Mouse (Mus musculus) heart, embryonic 11.5 days (tissue): Measurements from ENCODE around the gene Qrfp. TPM values are rescaled to one million over a fixed set of nuclear protein-coding genes. Genes with fewer than 3 reads are reported as not detected.

Experiments used
- ATAC-seq: fragments of 200-750 bp; cut with Nextera tagmentation; replicated peaks from 2 replicates; pipeline ENCODE4 v1.8.0; 2017; ENCODE audit warnings: moderate library complexity; ENCODE audit not compliant: insufficient number of reproducible peaks, low FRiP score, low TSS enrichment
- H3K27ac ChIP-seq: fragments of 300-500 bp; sonication (generic); 2 replicates; pipeline ENCODE4 v1.5.1; 2014; ENCODE audit warnings: mild to moderate bottlenecking, low read depth, low read length
- H3K27me3 ChIP-seq: fragments of 300-500 bp; sonication (generic); 2 replicates; pipeline ENCODE4 v1.6.1; 2014; ENCODE audit warnings: mild to moderate bottlenecking, low read length, mixed read lengths; ENCODE audit not compliant: control insufficient read depth, insufficient read depth
- H3K36me3 ChIP-seq: fragments of 300-500 bp; sonication (generic); 2 replicates; pipeline ENCODE4 v1.6.1; 2014; ENCODE audit warnings: mild to moderate bottlenecking, low read length, moderate library complexity, mixed read lengths; ENCODE audit not compliant: control insufficient read depth, insufficient read depth
- H3K4me1 ChIP-seq: fragments of 300-500 bp; sonication (generic); 2 replicates; pipeline ENCODE4 v1.6.1; 2014; ENCODE audit warnings: low read length; ENCODE audit not compliant: control insufficient read depth, insufficient read depth
- H3K4me2 ChIP-seq: fragments of 300-500 bp; sonication (generic); 2 replicates; pipeline ENCODE4 v1.6.1; 2014; ENCODE audit warnings: mild to moderate bottlenecking, moderate library complexity
- H3K4me3 ChIP-seq: fragments of 300-500 bp; sonication (generic); 2 replicates; pipeline ENCODE4 v1.5.1; 2014; ENCODE audit warnings: low read depth, low read length
- H3K9ac ChIP-seq: fragments of 300-500 bp; sonication (generic); 2 replicates; pipeline ENCODE4 v1.6.1; 2014; ENCODE audit warnings: mild to moderate bottlenecking, low read depth, low read length, moderate library complexity
- H3K9me3 ChIP-seq: fragments of 300-500 bp; sonication (generic); replicated peaks from 2 replicates; pipeline ENCODE4 v1.6.1; 2016; ENCODE audit warnings: low read length; ENCODE audit not compliant: control insufficient read depth
- WGBS: fragments of 180-500 bp; shearing (Covaris S2); extraction: QIAGEN DNeasy Blood & Tissue Kit; methylation state at CpG from one replicate; pipeline ENCODE4 v1.1.7; 2014; ENCODE audit not compliant: insufficient replicate concordance; 5-methylcytosine and 5-hydroxymethylcytosine counted together
- polyA plus RNA-seq: library from polyadenylated mRNA; unstranded; fragments of >200 nt; fragmentation: Nextera tagmentation; extraction: Ambion mirVana; gene quantifications from 2 replicates; pipeline ENCODE4 v1.2.1, GENCODE M21; 2014

Gene Qrfp
- polyA plus RNA-seq, 1 experiment from 2014 or later = not detected

GRCm38 (mm10) chr2:31761585-31761984, 48.8 kb downstream of the Qrfp start:
- Histone ChIP-seq H3K4me1 (peaks cover 44% of the 10 kb centered on the region), H3K9me3 (no peaks in the 10 kb centered on the region), H3K27me3 (no peaks in the 10 kb centered on the region), H3K4me2 (peak overlapping the region; percentile 94), H3K4me3 (peak overlapping the region; percentile 94), H3K36me3 (no peaks in the 10 kb centered on the region), H3K27ac (peak overlapping the region; percentile 97), H3K9ac (peak overlapping the region; percentile 100)
- ATAC-seq = no peak
- 6% methylated on average over 4 of the region's 4 CpGs for WGBS

- WGBS = 5% methylated on average over 7 of the region's 7 CpGs
- Histone ChIP-seq H3K27me3 (no peaks in the 10 kb centered on the region), H3K9me3 (no peaks in the 10 kb centered on the region), H3K4me3 (peak overlapping the region; percentile 94), H3K4me1 (peaks cover 42% of the 10 kb centered on the region), H3K36me3 (no peaks in the 10 kb centered on the region), H3K9ac (peak overlapping the region; percentile 100), H3K27ac (peak overlapping the region; percentile 97), H3K4me2 (peak overlapping the region; percentile 94)
- ATAC-seq = no peak
Observed at GRCm38 (mm10) chr2:31761115-31761531, 49.3 kb downstream of the Qrfp start.

- Histone ChIP-seq H3K9ac (peak overlapping the region; percentile 100), H3K4me2 (peak overlapping the region; percentile 94), H3K4me1 (peaks cover 42% of the 10 kb centered on the region), H3K9me3 (no peaks in the 10 kb centered on the region), H3K36me3 (no peaks in the 10 kb centered on the region), H3K27me3 (no peaks in the 10 kb centered on the region), H3K27ac (peak overlapping the region; percentile 97), H3K4me3 (peak overlapping the region; percentile 94)
- WGBS = 0% methylated on average over 1 of the region's 1 CpGs
- ATAC-seq = no peak
Observed at GRCm38 (mm10) chr2:31760486-31760885, 49.9 kb downstream of the Qrfp start.

- Histone ChIP-seq H3K9me3 (no peaks in the 10 kb centered on the region), H3K9ac (peak overlapping the region; percentile 100), H3K4me1 (peaks cover 38% of the 10 kb centered on the region), H3K4me3 (peak overlapping the region; percentile 94), H3K27ac (peak overlapping the region; percentile 97), H3K27me3 (no peaks in the 10 kb centered on the region), H3K4me2 (peak overlapping the region; percentile 94), H3K36me3 (no peaks in the 10 kb centered on the region)
- peak; percentile 89 for ATAC-seq
- WGBS = under 1% methylated on average over 37 of the region's 42 CpGs
Observed at GRCm38 (mm10) chr2:31759751-31760460, 50.5 kb downstream of the Qrfp start.

GRCm38 (mm10) chr2:31758966-31759365, 51.4 kb downstream of the Qrfp start:
- no peaks in the 10 kb centered on the region for H3K27me3 ChIP-seq
- no peak for ATAC-seq
- WGBS = 75% methylated on average over 5 of the region's 5 CpGs
- peak overlapping the region; percentile 100 for H3K9ac ChIP-seq
- no peaks in the 10 kb centered on the region for H3K36me3 ChIP-seq
- H3K4me2 ChIP-seq = peak overlapping the region; percentile 94
- peaks cover 34% of the 10 kb centered on the region for H3K4me1 ChIP-seq
- H3K9me3 ChIP-seq = no peaks in the 10 kb centered on the region
- peak overlapping the region; percentile 94 for H3K4me3 ChIP-seq
- H3K27ac ChIP-seq = peak overlapping the region; percentile 97

GRCm38 (mm10) chr2:31757472-31757871, 52.9 kb downstream of the Qrfp start:
- H3K27ac ChIP-seq = peak overlapping the region; percentile 57

More at GRCm38 (mm10) chr2:31757472-31757871, 52.9 kb downstream of the Qrfp start:
- H3K9me3 ChIP-seq = no peaks in the 10 kb centered on the region
- peaks cover 23% of the 10 kb centered on the region for H3K4me1 ChIP-seq
- H3K36me3 ChIP-seq = no peaks in the 10 kb centered on the region
- H3K27me3 ChIP-seq = no peaks in the 10 kb centered on the region
- no peak for ATAC-seq
- no peak overlapping the region for H3K9ac ChIP-seq
- H3K4me3 ChIP-seq = no peak overlapping the region
- H3K4me2 ChIP-seq = no peak overlapping the region; the same call in 1 of the 2 replicates

Other genes with a start within 250 kb of the Qrfp start
- gene Fubp3, start 237.9 kb downstream of the Qrfp start, polyA plus RNA-seq = 52.9 and 57.5 TPM in 2 replicates
- 0.08 and 0.09 TPM in 2 replicates for gene Prdm12, start 170.5 kb downstream of the Qrfp start, polyA plus RNA-seq
- 42.8 and 47.2 TPM in 2 replicates for gene Exosc2, start 139.9 kb downstream of the Qrfp start, polyA plus RNA-seq
- gene Abl1, start 122.2 kb downstream of the Qrfp start, polyA plus RNA-seq = 29.5 and 35.6 TPM in 2 replicates
- gene Fibcd1, start 35.4 kb upstream of the Qrfp start, polyA plus RNA-seq = 0.06 TPM in 1 of 2 replicates, not detected in the other
- gene Lamc3, start 76.7 kb upstream of the Qrfp start, polyA plus RNA-seq = 1.0 and 1.5 TPM in 2 replicates
- 83.7 and 101 TPM in 2 replicates for gene Aif1l, start 139.6 kb upstream of the Qrfp start, polyA plus RNA-seq
- gene Nup214, start 163.9 kb upstream of the Qrfp start, polyA plus RNA-seq = 53.5 and 54.0 TPM in 2 replicates